Mouse (Mus musculus) adipose tissue, adult 10 weeks (tissue): ENCODE data around the gene Mettl24. TPM values are rescaled to one million over a fixed set of nuclear protein-coding genes. Genes with fewer than 3 reads are reported as not detected.

Experiments used
- polyA plus RNA-seq: library from polyadenylated mRNA; stranded (reverse); fragments of 350-450 nt; fragmentation: Illumina TruSeq; extraction: RNeasy Lipid Tissue Mini Kit (QIAGEN cat#74804); gene quantifications from one replicate; pipeline ENCODE4 v1.2.3, GENCODE M21; 2014; ENCODE audit warnings: low read depth, low replicate concordance

The Mettl24 gene
- polyA plus RNA-seq: 1.7 TPM

DNA sequence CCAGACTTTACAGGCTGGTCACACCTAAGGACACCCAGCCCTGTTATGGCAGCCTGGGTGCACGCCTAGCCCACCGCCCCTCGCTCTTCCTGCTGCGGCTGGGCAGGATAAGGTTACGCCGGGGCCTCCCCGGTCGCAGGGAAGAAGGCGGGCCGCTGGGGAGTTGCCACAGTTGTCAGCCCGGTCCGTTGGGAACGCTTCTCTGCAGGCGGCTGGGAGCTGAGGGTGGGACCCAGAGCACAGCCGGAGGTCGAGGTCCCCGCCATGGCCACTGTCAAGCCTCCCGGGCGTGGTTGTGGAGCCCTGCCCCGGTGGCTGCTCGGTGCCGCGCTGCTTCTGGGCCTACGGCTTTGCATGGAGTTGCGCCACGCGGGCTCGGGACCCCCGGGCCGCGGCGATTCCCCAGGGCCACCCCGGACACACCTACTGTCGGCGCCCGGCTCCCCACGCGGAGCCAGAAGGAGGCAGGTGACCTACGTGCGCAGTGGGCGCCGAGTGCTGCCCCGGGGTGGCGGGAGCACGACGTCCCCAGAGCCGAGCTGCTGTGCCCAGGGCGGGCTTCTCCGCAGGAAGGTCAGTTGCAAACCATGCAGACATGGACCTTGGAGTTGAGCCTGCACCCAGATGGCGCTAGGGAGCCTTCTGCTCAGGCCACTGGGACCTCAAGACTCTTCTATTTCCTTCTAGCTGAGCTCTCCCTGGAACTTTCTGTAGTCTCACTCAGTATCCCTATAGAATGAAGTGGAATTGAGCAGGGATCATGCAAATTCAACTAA, at the start of gene Mettl24:
Gene Mettl24 (plus strand): TSS at position 191 of the 776 bp plus-strand sequence.

Other genes with a start within 250 kb of the Mettl24 start
- gene Slc22a16, start 112.9 kb upstream of the Mettl24 start, polyA plus RNA-seq: 3.6 TPM
- gene Ddo, start 53.3 kb upstream of the Mettl24 start, polyA plus RNA-seq: 9.6 TPM
- gene Cdc40, start 200.0 kb downstream of the Mettl24 start, polyA plus RNA-seq: 23.7 TPM
- 1.9 TPM for gene Wasf1, start 200.2 kb downstream of the Mettl24 start, polyA plus RNA-seq